Mouse (Mus musculus) CH12.LX (cell line): ENCODE measurements around the gene Ly6g6e. TPM values are rescaled to one million over a fixed set of nuclear protein-coding genes. Genes with fewer than 3 reads are reported as not detected.

Experiments
- DNase-seq: peaks from one replicate; pipeline ENCODE4 v3.0.0-alpha.2; 2013; ENCODE audit errors: extremely low read depth
- H3K27ac ChIP-seq: 2 replicates; pipeline ENCODE4 v1.5.1; 2012; ENCODE audit warnings: low read depth, mild to moderate bottlenecking, control low read depth, moderate library complexity; ENCODE audit not compliant: insufficient read depth
- H3K27me3 ChIP-seq: replicated peaks from 2 replicates; pipeline ENCODE3; 2012; ENCODE audit warnings: inconsistent platforms
- H3K36me3 ChIP-seq, 2 experiments: replicated peaks in 1 of 2; 2 replicates each; pipeline versions ENCODE3 to v1.6.1; 2012; ENCODE audit warnings: inconsistent platforms in 1 of 2, low read length in 1 of 2, mild to moderate bottlenecking in 1 of 2, mixed read lengths in 1 of 2, moderate library complexity in 1 of 2; ENCODE audit not compliant: control insufficient read depth in 1 of 2, insufficient read depth in 1 of 2
- H3K4me1 ChIP-seq, 2 experiments: 2 replicates each; pipeline ENCODE4 v1.6.1; 2012; ENCODE audit warnings: inconsistent platforms in 1 of 2, moderate library complexity in 1 of 2; ENCODE audit not compliant: insufficient read depth in 2 of 2, control insufficient read depth in 1 of 2
- H3K4me2 ChIP-seq: 2 replicates; pipeline ENCODE4 v1.6.1; 2012; ENCODE audit warnings: low read depth, mild to moderate bottlenecking, control low read depth; ENCODE audit not compliant: poor library complexity, insufficient read depth, severe bottlenecking
- H3K4me3 ChIP-seq, 3 experiments: fragments of 150-350 bp in 1 of 3; sonication (generic) in 1 of 3; replicated peaks in 1 of 3; 2 replicates each; pipeline versions ENCODE3 to v1.5.1; 2011 to 2012; ENCODE audit warnings: low read depth in 2 of 3, low read length in 2 of 3, mild to moderate bottlenecking in 2 of 3, moderate library complexity in 2 of 3, control low read depth in 1 of 3, improper control_type of control experiment in 1 of 3, inconsistent platforms in 1 of 3, mixed read lengths in 1 of 3; ENCODE audit not compliant: poor library complexity in 1 of 3
- H3K79me2 ChIP-seq: replicated peaks from 2 replicates; pipeline ENCODE4 v1.6.1; 2012; ENCODE audit warnings: mild to moderate bottlenecking, moderate library complexity; ENCODE audit not compliant: control insufficient read depth, poor library complexity, insufficient read depth, severe bottlenecking; ENCODE audit errors: extremely low read depth
- H3K9ac ChIP-seq: 2 replicates; pipeline ENCODE4 v1.6.1; 2012; ENCODE audit warnings: low read depth, mild to moderate bottlenecking, control low read depth, moderate library complexity; ENCODE audit not compliant: insufficient read depth
- H3K9me3 ChIP-seq: replicated peaks from 2 replicates; pipeline ENCODE3; 2012; ENCODE audit warnings: low read length, inconsistent platforms, mixed read lengths
- BHLHE40 ChIP-seq: IDR thresholded peaks from 2 replicates; pipeline ENCODE4 v1.6.1; 2011; ENCODE audit warnings: mild to moderate bottlenecking, low read depth, low read length, improper control_type of control experiment
- CHD1 ChIP-seq: IDR thresholded peaks from 2 replicates; pipeline ENCODE4 v1.6.1; 2012; ENCODE audit warnings: low read depth, low read length, improper control_type of control experiment, inconsistent platforms
- CTCF ChIP-seq, 2 experiments: IDR thresholded peaks in 1 of 2; conservative IDR thresholded peaks in 1 of 2; 2 replicates each; pipeline ENCODE4 v1.5.1; 2011 to 2012; ENCODE audit warnings: low read depth in 2 of 2, low read length in 2 of 2, improper control_type of control experiment in 1 of 2, inconsistent platforms in 1 of 2, mild to moderate bottlenecking in 1 of 2, moderate library complexity in 1 of 2
- E2F4 ChIP-seq: IDR thresholded peaks from 2 replicates; pipeline ENCODE4 v1.6.1; 2011; ENCODE audit warnings: low read depth, low read length, improper control_type of control experiment; ENCODE audit not compliant: insufficient replicate concordance
- ELF1 ChIP-seq: IDR thresholded peaks from 2 replicates; pipeline ENCODE4 v1.6.1; 2014; ENCODE audit warnings: low read depth, mild to moderate bottlenecking, inconsistent platforms, low read length, improper control_type of control experiment
- EP300 ChIP-seq: IDR thresholded peaks from 2 replicates; pipeline ENCODE4 v1.6.1; 2011; ENCODE audit warnings: low read length, improper control_type of control experiment
- ETS1 ChIP-seq: conservative IDR thresholded peaks from 2 replicates; pipeline ENCODE4 v1.6.1; 2012; ENCODE audit warnings: low read depth, mild to moderate bottlenecking, inconsistent platforms, low read length, improper control_type of control experiment, moderate library complexity
- HCFC1 ChIP-seq: IDR thresholded peaks from 2 replicates; pipeline ENCODE4 v1.6.1; 2012; ENCODE audit warnings: low read depth, mild to moderate bottlenecking, inconsistent platforms, low read length, improper control_type of control experiment
- IRF4 ChIP-seq: IDR thresholded peaks from 2 replicates; pipeline ENCODE4 v1.6.1; 2014; ENCODE audit warnings: low read depth, mild to moderate bottlenecking, inconsistent platforms, low read length, improper control_type of control experiment
- JUN ChIP-seq: IDR thresholded peaks from 2 replicates; pipeline ENCODE4 v1.6.1; 2011; ENCODE audit warnings: low read depth, mild to moderate bottlenecking, low read length, improper control_type of control experiment, moderate library complexity; ENCODE audit not compliant: insufficient read depth
- JUND ChIP-seq: conservative IDR thresholded peaks from 2 replicates; pipeline ENCODE4 v1.6.1; 2011; ENCODE audit warnings: low read depth, low read length, improper control_type of control experiment
- KAT2A ChIP-seq: IDR thresholded peaks from 2 replicates; pipeline ENCODE4 v1.6.1; 2012; ENCODE audit warnings: low read length, improper control_type of control experiment, inconsistent platforms; ENCODE audit not compliant: insufficient replicate concordance
- MAFK ChIP-seq: IDR thresholded peaks from 2 replicates; pipeline ENCODE4 v1.6.1; 2011; ENCODE audit warnings: low read length, improper control_type of control experiment; ENCODE audit not compliant: insufficient replicate concordance
- MAX ChIP-seq: IDR thresholded peaks from 2 replicates; pipeline ENCODE4 v1.6.1; 2011; ENCODE audit warnings: low read length, improper control_type of control experiment
- MAZ ChIP-seq: IDR thresholded peaks from 2 replicates; pipeline ENCODE4 v1.6.1; 2012; ENCODE audit warnings: low read depth, mild to moderate bottlenecking, inconsistent platforms, low read length, improper control_type of control experiment, moderate library complexity
- MEF2A ChIP-seq: IDR thresholded peaks from 2 replicates; pipeline ENCODE4 v1.6.1; 2014; ENCODE audit warnings: low read depth, mild to moderate bottlenecking, inconsistent platforms, low read length, improper control_type of control experiment, borderline replicate concordance
- MYC ChIP-seq: IDR thresholded peaks from 2 replicates; pipeline ENCODE4 v1.6.1; 2011; ENCODE audit warnings: low read depth, mild to moderate bottlenecking, improper control_type of control experiment, low read length
- NELFE ChIP-seq: IDR thresholded peaks from 2 replicates; pipeline ENCODE4 v1.6.1; 2011; ENCODE audit warnings: low read depth, low read length, improper control_type of control experiment
- NRF1 ChIP-seq: IDR thresholded peaks from 2 replicates; pipeline ENCODE4 v1.6.1; 2014; ENCODE audit warnings: low read depth, mild to moderate bottlenecking, inconsistent platforms, low read length, improper control_type of control experiment, moderate library complexity
- PAX5 ChIP-seq: IDR thresholded peaks from 2 replicates; pipeline ENCODE4 v1.6.1; 2012; ENCODE audit warnings: low read length, inconsistent platforms, mixed read lengths
- POLR2A ChIP-seq: IDR thresholded peaks from 2 replicates; pipeline ENCODE4 v1.6.1; 2011; ENCODE audit warnings: low read depth, mild to moderate bottlenecking, improper control_type of control experiment, low read length
- RAD21 ChIP-seq: IDR thresholded peaks from 2 replicates; pipeline ENCODE4 v1.6.1; 2011; ENCODE audit warnings: low read depth, mild to moderate bottlenecking, low read length, improper control_type of control experiment, moderate library complexity
- RCOR1 ChIP-seq: conservative IDR thresholded peaks from 2 replicates; pipeline ENCODE4 v1.6.1; 2012; ENCODE audit warnings: low read depth, mild to moderate bottlenecking, inconsistent platforms, low read length, improper control_type of control experiment
- SIN3A ChIP-seq: IDR thresholded peaks from 2 replicates; pipeline ENCODE4 v1.6.1; 2012; ENCODE audit warnings: low read length, improper control_type of control experiment, inconsistent platforms
- SMC3 ChIP-seq: IDR thresholded peaks from 2 replicates; pipeline ENCODE4 v1.6.1; 2011; ENCODE audit warnings: low read depth, low read length, improper control_type of control experiment
- TBP ChIP-seq: conservative IDR thresholded peaks from 2 replicates; pipeline ENCODE4 v1.6.1; 2011; ENCODE audit warnings: low read depth, low read length, improper control_type of control experiment
- TCF12 ChIP-seq: IDR thresholded peaks from 2 replicates; pipeline ENCODE4 v1.6.1; 2014; ENCODE audit warnings: low read depth, mild to moderate bottlenecking, inconsistent platforms, low read length, improper control_type of control experiment
- USF1 ChIP-seq: IDR thresholded peaks from 2 replicates; pipeline ENCODE4 v1.6.1; 2014; ENCODE audit warnings: low read depth, mild to moderate bottlenecking, inconsistent platforms, low read length, improper control_type of control experiment
- USF2 ChIP-seq: conservative IDR thresholded peaks from 2 replicates; pipeline ENCODE4 v1.6.1; 2011; ENCODE audit warnings: low read depth, low read length, improper control_type of control experiment
- ZC3H11A ChIP-seq: IDR thresholded peaks from 2 replicates; pipeline ENCODE4 v1.6.1; 2012; ENCODE audit warnings: low read depth, mild to moderate bottlenecking, inconsistent platforms, low read length, improper control_type of control experiment
- ZMIZ1 ChIP-seq: IDR thresholded peaks from 2 replicates; pipeline ENCODE4 v1.6.1; 2012; ENCODE audit warnings: low read depth, mild to moderate bottlenecking, inconsistent platforms, low read length, improper control_type of control experiment
- dilution Hi-C: fragments of 300-500 bp; cut with MboI; formaldehyde crosslinking; loops from 2 replicates; pipeline ENCODE4 v1.14.3; 2020; ENCODE audit warnings: low sequenced_read_pairs; ENCODE audit not compliant: extremely low pct_unique_long_range_greater_than_20kb, extremely low pct_ligation_motif_present
- in situ Hi-C: fragments of 300-500 bp; cut with MboI; formaldehyde crosslinking; loops from 3 replicates; pipeline ENCODE4 v1.14.3; 2019; ENCODE audit warnings: low sequenced_read_pairs, low pct_ligation_motif_present, low pct_unique_long_range_greater_than_20kb, mixed read lengths
- polyA plus RNA-seq: library from polyadenylated mRNA; unstranded; fragments of >175 nt; gene quantifications from 2 replicates; pipeline ENCODE4 v1.2.1, GENCODE M21; 2012; ENCODE audit warnings: low read depth; ENCODE audit not compliant: insufficient read length
- total RNA-seq, 2 experiments: library from RNA; depleted of rRNA; stranded (reverse); fragments of 300-350 nt in 1 of 2; fragments of >200 nt in 1 of 2; gene quantifications; 2 replicates each; pipeline ENCODE4 v1.2.3; 2012 to 2014

Gene Ly6g6e
- total and polyA plus RNA-seq, 3 experiments: not detected

DNA sequence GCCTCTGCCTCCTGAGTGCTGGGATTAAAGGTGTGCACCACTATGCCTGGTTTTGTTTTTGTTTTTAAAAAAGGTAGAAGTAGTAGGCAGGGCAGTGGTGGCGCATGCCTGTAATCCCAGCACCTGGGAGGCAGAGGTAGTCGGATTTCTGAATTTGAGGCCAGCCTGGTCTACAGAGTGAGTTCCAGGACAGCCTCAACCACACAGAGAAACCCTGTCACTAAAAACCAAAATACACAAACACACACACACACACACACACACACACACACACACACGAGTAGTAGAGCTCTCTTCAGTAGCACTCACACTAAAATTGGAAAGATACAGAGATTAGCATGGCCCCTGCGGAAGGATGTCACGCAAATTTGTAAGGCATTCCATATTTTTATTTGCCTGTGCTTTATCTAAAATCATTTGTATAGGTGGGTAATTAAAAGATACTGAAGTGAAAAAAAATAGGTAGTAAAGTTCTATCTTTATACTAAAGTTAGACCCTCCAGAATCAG lies 27.7 kb upstream of the Ly6g6e start:
- no peaks in the 10 kb centered on the region for H3K27me3 ChIP-seq
- peak overlapping the region; percentile 59; the same call in 1 of the 2 replicates for H3K4me2 ChIP-seq
- no peak overlapping the region for H3K4me3 ChIP-seq
- peaks cover 23% of the 10 kb centered on the region for H3K79me2 ChIP-seq
- peaks cover 3% of the 10 kb centered on the region for H3K9me3 ChIP-seq
- peak overlapping the region; percentile 68 for H3K27ac ChIP-seq
- TF ChIP-seq MEF2A (no peak), NRF1 (no peak), RCOR1 (no peak), ZMIZ1 (no peak), E2F4 (no peak), IRF4 (no peak), RAD21 (no peak), PAX5 (no peak), JUN (no peak), JUND (no peak), EP300 (no peak), BHLHE40 (no peak)
- H3K4me1 ChIP-seq: peaks cover 6 to 43% of the 10 kb centered on the region in 2 experiments
- H3K9ac ChIP-seq: peak overlapping the region; percentile 96; the same call in 1 of the 2 replicates
- dilution Hi-C loops (no loop called here), in situ Hi-C loops (no loop called here)
- no peak for DNase-seq
- H3K36me3 ChIP-seq: peaks cover 15 to 21% of the 10 kb centered on the region in 2 experiments

DNA sequence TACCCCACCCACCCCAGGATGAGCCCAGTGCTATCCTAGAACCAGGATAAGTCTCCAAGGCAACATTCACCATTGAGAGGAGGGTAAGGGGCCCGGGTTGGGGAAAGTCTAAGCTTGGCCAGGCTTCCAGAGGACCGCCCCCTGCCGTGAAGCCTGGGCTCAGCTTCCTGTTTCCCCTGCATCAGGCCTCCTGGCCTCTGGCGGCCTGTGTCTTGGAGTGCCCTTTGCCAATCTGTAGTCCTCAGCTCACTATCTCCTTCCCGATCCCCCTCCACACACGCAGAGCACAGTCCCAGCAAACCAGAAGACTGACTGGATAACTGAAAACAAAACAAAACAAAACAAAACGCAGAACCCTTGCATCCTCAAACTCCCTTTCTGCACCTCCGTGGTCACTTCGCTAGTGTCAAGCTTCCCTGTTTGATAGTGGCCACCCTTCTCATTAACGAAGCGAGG lies 27.1 kb upstream of the Ly6g6e start, which contains the start of gene Clic1:
Gene Clic1 (plus strand): TSS at position 406 of the 456 bp plus-strand sequence.
- peaks cover 6 to 40% of the 10 kb centered on the region in 2 experiments for H3K4me1 ChIP-seq
- peaks cover 7% of the 10 kb centered on the region for H3K9me3 ChIP-seq
- TF ChIP-seq KAT2A (no peak), ZC3H11A (no peak), CTCF (conservative IDR thresholded peaks at IDR 0.05 in 1 of 2, IDR thresholded peaks at IDR 0.05 in 1 of 2; ENCODE audit: low read depth in 2 of 2, low read length in 2 of 2) (no peak; a peak in 1 of 4 replicates), EP300 (no peak), SIN3A (no peak), SMC3 (peak; percentile 7; the same call in 1 of the 2 replicates), RAD21 (no peak; the same call in 1 of the 2 replicates), MAZ (no peak), PAX5 (no peak), NELFE (peak; percentile 18; the same call in 1 of the 2 replicates), MEF2A (no peak), JUN (no peak), MAFK (no peak), BHLHE40 (peak; percentile 15; the same call in 1 of the 2 replicates), MYC (no peak), CHD1 (no peak), ETS1 (no peak), TCF12 (peak; percentile 38; the same call in 1 of the 2 replicates), NRF1 (no peak), ELF1 (peak; percentile 39), POLR2A (no peak; the same call in 1 of the 2 replicates), USF2 (no peak), MAX (no peak), JUND (no peak), E2F4 (no peak), HCFC1 (no peak; the same call in 1 of the 2 replicates), USF1 (no peak), TBP (0 out of 2 replicates have a peak, but pooled peaks have one; percentile 14), ZMIZ1 (no peak; the same call in 1 of the 2 replicates)
- no peaks in the 10 kb centered on the region for H3K27me3 ChIP-seq
- peak within 1 kb of the TSS; percentile 79 to 94 (median 86) for H3K4me3 ChIP-seq
- H3K9ac ChIP-seq: peak within 1 kb of the TSS; percentile 96
- peaks cover 27% of the 10 kb centered on the region for H3K79me2 ChIP-seq
- DNase-seq: peak; percentile 56
- H3K27ac ChIP-seq: peak within 1 kb of the TSS; percentile 96
- in situ Hi-C loops (no loop called here), dilution Hi-C loops (no loop called here)
- H3K4me2 ChIP-seq: peak within 1 kb of the TSS; percentile 59
- H3K36me3 ChIP-seq: peaks cover 19 to 26% of the 10 kb centered on the region in 2 experiments
